Mouse (Mus musculus) heart, embryonic 14.5 days (tissue): ENCODE measurements around the gene Kncn. TPM values are rescaled to one million over a fixed set of nuclear protein-coding genes. Genes with fewer than 3 reads are reported as not detected.

Experiments
- ATAC-seq: fragments of 200-750 bp; cut with Nextera tagmentation; 2 replicates; pipeline ENCODE4 v1.8.0; 2017; ENCODE audit warnings: low read depth, moderate TSS enrichment; ENCODE audit not compliant: insufficient number of reproducible peaks, insufficient read depth, low FRiP score
- H3K27ac ChIP-seq, 2 experiments: fragments of 200-500 bp in 1 of 2; fragments of 300-500 bp in 1 of 2; sonication (generic) in 1 of 2; replicated peaks in 1 of 2; 2 replicates each; pipeline ENCODE4 v1.5.1; 2012 to 2014; ENCODE audit warnings: low read depth in 2 of 2, low read length in 2 of 2, control low read depth in 1 of 2, mild to moderate bottlenecking in 1 of 2, mixed read lengths in 1 of 2; ENCODE audit not compliant: control insufficient read depth in 1 of 2, insufficient read depth in 1 of 2
- H3K27me3 ChIP-seq: fragments of 300-500 bp; sonication (generic); 2 replicates; pipeline ENCODE4 v1.6.1; 2014; ENCODE audit warnings: mild to moderate bottlenecking, low read length, control low read depth; ENCODE audit not compliant: control insufficient read depth, insufficient read depth
- H3K36me3 ChIP-seq: fragments of 300-500 bp; sonication (generic); 2 replicates; pipeline ENCODE4 v1.6.1; 2014; ENCODE audit warnings: mild to moderate bottlenecking, control low read depth, low read length, mixed read lengths; ENCODE audit not compliant: control insufficient read depth, insufficient read depth
- H3K4me1 ChIP-seq, 2 experiments: fragments of 200-500 bp in 1 of 2; fragments of 300-500 bp in 1 of 2; sonication (generic) in 1 of 2; 2 replicates each; pipeline ENCODE4 v1.6.1; 2012 to 2014; ENCODE audit warnings: low read length in 2 of 2, control low read depth in 1 of 2, mixed read lengths in 1 of 2; ENCODE audit not compliant: control insufficient read depth in 2 of 2, insufficient read depth in 2 of 2
- H3K4me2 ChIP-seq: fragments of 300-500 bp; sonication (generic); 2 replicates; pipeline ENCODE4 v1.6.1; 2014; ENCODE audit warnings: mild to moderate bottlenecking, low read length
- H3K4me3 ChIP-seq, 2 experiments: fragments of 200-500 bp in 1 of 2; fragments of 300-500 bp in 1 of 2; sonication (generic) in 1 of 2; 2 replicates each; pipeline ENCODE4 v1.5.1; 2012 to 2014; ENCODE audit warnings: low read length in 2 of 2, mild to moderate bottlenecking in 2 of 2, control low read depth in 1 of 2, low read depth in 1 of 2, moderate library complexity in 1 of 2; ENCODE audit not compliant: control insufficient read depth in 1 of 2, insufficient read depth in 1 of 2
- H3K9ac ChIP-seq: fragments of 300-500 bp; sonication (generic); 2 replicates; pipeline ENCODE4 v1.6.1; 2014; ENCODE audit warnings: mild to moderate bottlenecking, low read length
- H3K9me3 ChIP-seq: fragments of 300-500 bp; sonication (generic); 2 replicates; pipeline ENCODE4 v1.6.1; 2016; ENCODE audit warnings: low read length, control low read depth; ENCODE audit not compliant: control insufficient read depth
- WGBS: fragments of 180-500 bp; shearing (Covaris S2); extraction: QIAGEN DNeasy Blood & Tissue Kit; methylation state at CpG from one replicate; pipeline ENCODE4 v1.1.7; 2014; 5-methylcytosine and 5-hydroxymethylcytosine counted together
- polyA plus RNA-seq: library from polyadenylated mRNA; unstranded; fragments of >200 nt; fragmentation: Nextera tagmentation; extraction: Ambion mirVana; gene quantifications from 2 replicates; pipeline ENCODE4 v1.2.1, GENCODE M21; 2014

Kncn gene
- polyA plus RNA-seq, 1 experiment from 2014 or later: not detected

GRCm38 (mm10) chr4:115878216-115878678 lies 6.0 kb upstream of the Kncn start:
- H3K27me3 ChIP-seq: no peaks in the 10 kb centered on the region
- peak; percentile 33; the same call in 1 of the 2 replicates for ATAC-seq
- H3K4me2 ChIP-seq: peak overlapping the region; percentile 51
- H3K27ac ChIP-seq: no peak overlapping the region
- peaks cover 5 to 7% of the 10 kb centered on the region in 2 experiments; a peak in 2 of 4 replicates for H3K4me1 ChIP-seq
- no peak overlapping the region for H3K4me3 ChIP-seq
- 4% methylated on average over 11 of the region's 11 CpGs for WGBS
- H3K9ac ChIP-seq: peak overlapping the region; percentile 30; the same call in 1 of the 2 replicates
- no peaks in the 10 kb centered on the region for H3K9me3 ChIP-seq
- H3K36me3 ChIP-seq: peaks cover 36% of the 10 kb centered on the region

GRCm38 (mm10) chr4:115878828-115879227 lies 5.4 kb upstream of the Kncn start:
- H3K4me2 ChIP-seq: peak overlapping the region; percentile 51; the same call in 1 of the 2 replicates
- H3K27ac ChIP-seq: no peak overlapping the region
- no peaks in the 10 kb centered on the region for H3K9me3 ChIP-seq
- H3K4me3 ChIP-seq: no peak overlapping the region
- WGBS: 48% methylated on average over 9 of the region's 9 CpGs
- H3K27me3 ChIP-seq: no peaks in the 10 kb centered on the region
- H3K9ac ChIP-seq: no peak overlapping the region
- no peak for ATAC-seq
- H3K4me1 ChIP-seq: peaks cover 5 to 7% of the 10 kb centered on the region in 2 experiments; a peak in 2 of 4 replicates
- peaks cover 30% of the 10 kb centered on the region for H3K36me3 ChIP-seq

- 29% methylated on average over 1 of the region's 1 CpGs for WGBS
- Histone ChIP-seq H3K4me3 (no peak overlapping the region), H3K9me3 (no peaks in the 10 kb centered on the region), H3K4me1 (peaks cover 5 to 7% of the 10 kb centered on the region in 2 experiments; a peak in 2 of 4 replicates), H3K27me3 (no peaks in the 10 kb centered on the region), H3K4me2 (no peak overlapping the region), H3K36me3 (peaks cover 7% of the 10 kb centered on the region; the same call in 1 of the 2 replicates), H3K9ac (no peak overlapping the region), H3K27ac (no peak overlapping the region)
- no peak for ATAC-seq
These were observed 3.0 kb upstream of the Kncn start for GRCm38 (mm10) chr4:115881183-115881582.

- 46% methylated on average over 4 of the region's 4 CpGs for WGBS
- Histone ChIP-seq H3K27me3 (no peaks in the 10 kb centered on the region), H3K4me3 (no peak overlapping the region), H3K4me1 (peaks cover 5 to 7% of the 10 kb centered on the region in 2 experiments; a peak in 2 of 4 replicates), H3K36me3 (no peaks in the 10 kb centered on the region), H3K9ac (no peak overlapping the region), H3K4me2 (no peak overlapping the region), H3K27ac (no peak overlapping the region), H3K9me3 (no peaks in the 10 kb centered on the region)
- ATAC-seq: no peak
These were observed 2.0 kb upstream of the Kncn start for GRCm38 (mm10) chr4:115882195-115882594.

GRCm38 (mm10) chr4:115885846-115886245 lies 1.6 kb downstream of the Kncn start:
- Histone ChIP-seq H3K4me3 (no peak overlapping the region), H3K27ac (no peak overlapping the region), H3K4me2 (no peak overlapping the region), H3K27me3 (peaks cover 36% of the 10 kb centered on the region), H3K9ac (no peak overlapping the region), H3K9me3 (no peaks in the 10 kb centered on the region), H3K4me1 (peaks cover 4 to 7% of the 10 kb centered on the region in 2 experiments; a peak in 2 of 4 replicates), H3K36me3 (no peaks in the 10 kb centered on the region)
- WGBS: 63% methylated on average over 3 of the region's 3 CpGs
- no peak for ATAC-seq

- WGBS: 43% methylated on average over 1 of the region's 1 CpGs
- Histone ChIP-seq H3K4me2 (no peak overlapping the region), H3K4me3 (no peak overlapping the region), H3K27ac (no peak overlapping the region), H3K27me3 (peaks cover 47% of the 10 kb centered on the region), H3K9me3 (no peaks in the 10 kb centered on the region), H3K9ac (no peak overlapping the region), H3K4me1 (peaks cover 4 to 7% of the 10 kb centered on the region in 2 experiments; a peak in 2 of 4 replicates), H3K36me3 (no peaks in the 10 kb centered on the region)
- no peak for ATAC-seq
These were observed 2.7 kb downstream of the Kncn start for GRCm38 (mm10) chr4:115886875-115887274.

GRCm38 (mm10) chr4:115890066-115890465 lies 5.9 kb downstream of the Kncn start:
- peaks cover 64% of the 10 kb centered on the region for H3K27me3 ChIP-seq
- H3K4me3 ChIP-seq: peak overlapping the region; percentile 24 to 29
- H3K4me1 ChIP-seq: peaks cover 4 to 7% of the 10 kb centered on the region in 2 experiments; a peak in 2 of 4 replicates
- H3K36me3 ChIP-seq: no peaks in the 10 kb centered on the region
- ATAC-seq: no peak
- no peak overlapping the region for H3K27ac ChIP-seq
- WGBS: 16% methylated on average over 6 of the region's 6 CpGs
- no peaks in the 10 kb centered on the region for H3K9me3 ChIP-seq
- peak overlapping the region; percentile 60 for H3K4me2 ChIP-seq
- H3K9ac ChIP-seq: no peak overlapping the region

- Histone ChIP-seq H3K4me1 (peaks cover 4 to 7% of the 10 kb centered on the region in 2 experiments; a peak in 2 of 4 replicates), H3K4me3 (peak within 1 kb of the TSS; percentile 24 to 29), H3K36me3 (no peaks in the 10 kb centered on the region), H3K4me2 (peak within 1 kb of the TSS; percentile 60), H3K27ac (no peak within 1 kb of the TSS), H3K9ac (no peak within 1 kb of the TSS), H3K27me3 (peaks cover 64% of the 10 kb centered on the region), H3K9me3 (no peaks in the 10 kb centered on the region)
- ATAC-seq: no peak
- under 1% methylated on average over 30 of the region's 31 CpGs for WGBS
These were observed 6.4 kb downstream of the Kncn start, which contains the start of gene 6430628N08Rik for GRCm38 (mm10) chr4:115890553-115890952. 6430628N08Rik (plus strand) TSS chr4:115890665.
